Mouse (Mus musculus) layer of hippocampus, adult 9-10 months (tissue): ENCODE data around the gene Gzmg.
A peak's percentile ranks its signal among the peaks of the same experiment; 100 is the strongest.
"Not testable (repeated sequence)": the region's sequence is repeated elsewhere in the genome, so short reads cannot be mapped to it uniquely, and the experiment has no call there.

Source experiments
- DNase-seq: peaks from one replicate; pipeline ENCODE4 v3.0.0; 2022; ENCODE audit warnings: low spot score

Gene Gzmg

GRCm38 (mm10) chr14:56159479-56159878, at the start of gene Gzmg:
Gene Gzmg (minus strand): TSS chr14:56159579.
- not testable (repeated sequence) for DNase-seq

DNA sequence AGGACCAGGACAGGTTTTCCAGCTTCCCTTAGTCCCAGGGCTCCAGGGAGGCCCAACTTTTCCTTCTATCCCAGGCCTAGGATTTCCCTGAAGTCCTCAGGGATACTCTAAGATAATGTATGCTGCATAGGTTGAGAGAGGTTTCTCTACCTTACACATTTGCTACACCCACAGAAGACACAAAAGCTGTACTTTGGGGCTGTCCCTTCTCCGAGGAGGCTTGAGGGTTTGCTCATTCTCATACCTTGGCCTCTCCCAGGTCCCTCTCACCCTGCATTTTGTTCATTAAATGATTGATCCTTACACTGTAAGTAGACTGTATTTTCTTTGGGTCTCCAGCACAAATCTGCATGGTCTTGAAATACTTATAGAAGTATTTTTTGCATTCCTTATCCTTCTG, 46.2 kb upstream of the Gzmg start:
- DNase-seq = no peak

- not testable (repeated sequence) for DNase-seq
Observed at GRCm38 (mm10) chr14:56205021-56205420, 45.6 kb upstream of the Gzmg start.

GRCm38 (mm10) chr14:56203975-56204374, 44.6 kb upstream of the Gzmg start:
- peak; percentile 33 for DNase-seq

GRCm38 (mm10) chr14:56186946-56187345, 27.6 kb upstream of the Gzmg start:
- DNase-seq = no peak

DNA sequence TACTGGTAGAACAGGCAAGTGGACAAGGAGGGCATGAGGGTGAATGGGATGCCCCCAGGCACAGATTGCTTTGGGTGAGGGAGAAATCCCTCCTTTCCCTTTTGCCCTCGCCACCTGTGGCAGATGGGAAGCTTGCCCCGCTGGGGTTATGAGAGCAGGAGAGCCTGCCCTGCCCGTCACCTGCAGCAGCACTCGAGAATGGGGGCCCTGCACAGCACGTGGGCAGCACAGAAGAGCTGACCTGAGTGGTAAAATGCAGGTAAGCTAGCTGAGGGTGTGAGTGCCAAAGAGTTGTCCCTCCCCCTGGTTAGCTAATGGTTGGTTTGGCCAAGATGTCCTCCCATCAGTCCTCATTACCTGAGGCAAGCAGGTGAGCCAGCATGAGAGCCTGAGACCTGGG, 27.1 kb upstream of the Gzmg start:
- no peak for DNase-seq

GRCm38 (mm10) chr14:56177651-56178050, 18.3 kb upstream of the Gzmg start:
- not testable (repeated sequence) for DNase-seq

GRCm38 (mm10) chr14:56174499-56174898, 15.1 kb upstream of the Gzmg start, which contains the start of gene Gzmn:
Gene Gzmn (minus strand): TSS chr14:56174599.
- no peak for DNase-seq

DNA sequence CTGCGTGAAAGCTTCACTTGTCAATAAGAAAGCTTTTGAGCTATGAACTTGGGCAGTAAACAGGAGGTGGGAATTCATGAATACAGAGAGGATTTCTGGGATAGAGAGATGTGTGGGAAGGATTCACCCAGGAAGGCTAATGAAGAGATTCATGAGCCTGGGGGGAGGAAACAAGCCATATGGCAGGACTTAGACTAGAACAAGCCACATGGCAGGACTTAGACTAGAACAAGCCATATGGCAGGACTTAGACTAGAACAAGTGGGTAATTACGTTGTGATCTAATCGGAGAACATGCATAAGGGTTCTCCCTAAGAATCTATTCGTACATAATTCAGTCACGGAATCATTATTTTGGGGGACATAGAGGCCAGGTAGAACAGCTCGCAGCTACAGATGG, 14.0 kb upstream of the Gzmg start:
- peak; percentile 46 for DNase-seq

- DNase-seq = no peak
Observed at GRCm38 (mm10) chr14:56172744-56173143, 13.4 kb upstream of the Gzmg start.

GRCm38 (mm10) chr14:56168009-56168408, 8.6 kb upstream of the Gzmg start:
- DNase-seq = no peak

DNA sequence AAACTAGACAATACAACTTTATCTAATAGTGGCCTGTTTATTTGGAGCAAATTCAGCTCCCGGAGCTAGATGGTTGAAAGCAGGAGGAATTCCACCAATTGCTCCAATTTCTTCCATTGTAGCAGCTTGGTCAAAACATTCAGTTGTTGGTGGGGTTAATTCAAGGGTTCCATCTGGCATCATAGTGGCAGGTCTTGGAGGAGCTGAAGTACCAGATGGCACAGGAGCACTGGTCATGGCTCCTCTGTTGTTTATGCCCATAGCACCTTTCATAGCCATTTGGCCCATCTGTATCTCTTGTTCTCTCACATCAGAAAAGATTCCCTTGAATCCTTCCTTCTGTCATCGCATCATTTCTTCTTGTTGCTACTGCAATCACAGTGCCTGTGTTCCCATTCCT, 2.7 kb upstream of the Gzmg start:
- DNase-seq = no peak

DNA sequence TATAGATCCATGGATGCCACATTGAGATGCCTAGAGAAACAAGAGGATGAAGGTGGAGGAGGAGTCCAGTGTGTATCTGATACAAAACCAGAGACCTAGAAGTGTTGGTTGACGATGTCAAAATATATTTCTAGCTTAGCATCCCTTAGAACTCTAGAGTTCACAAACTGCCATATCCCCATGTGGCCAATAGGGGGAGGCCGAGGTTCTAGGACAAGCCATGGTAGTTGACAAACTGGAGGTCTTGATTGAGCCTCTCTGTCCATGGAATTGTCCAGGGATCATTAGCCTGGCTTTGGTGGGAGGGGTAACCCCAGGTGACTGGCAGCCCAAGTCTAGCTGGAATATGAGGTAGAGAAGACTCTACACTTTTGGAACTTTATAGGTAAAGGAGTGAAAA, 4.0 kb downstream of the Gzmg start:
- no peak for DNase-seq

DNA sequence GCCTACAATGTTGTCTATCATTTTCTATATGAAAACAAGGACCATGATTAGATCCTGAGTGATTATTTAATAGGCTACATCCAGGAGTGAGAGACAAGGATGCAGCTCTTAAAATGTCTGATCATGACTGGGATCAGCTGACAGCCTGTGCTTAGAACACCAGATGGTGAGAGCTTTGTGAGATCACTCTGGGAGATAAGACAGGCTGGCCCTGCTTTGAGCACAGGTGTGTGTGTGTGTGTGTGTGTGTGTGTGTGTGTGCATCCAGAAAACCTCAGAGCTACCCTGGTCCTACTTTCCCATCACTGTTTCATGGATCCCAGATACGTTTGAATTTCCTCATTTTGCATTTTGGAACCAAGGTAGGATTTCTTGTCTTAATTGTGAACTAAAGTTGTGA, 25.7 kb downstream of the Gzmg start:
- DNase-seq = not testable (repeated sequence)

- not testable (repeated sequence) for DNase-seq
Observed at GRCm38 (mm10) chr14:56132508-56132907, 26.9 kb downstream of the Gzmg start, which contains the start of gene Gzmd. Gene Gzmd (minus strand): TSS chr14:56132608.

GRCm38 (mm10) chr14:56128341-56128740, 31.0 kb downstream of the Gzmg start:
- no peak for DNase-seq

- DNase-seq = no peak
Observed at GRCm38 (mm10) chr14:56123516-56123915, 35.9 kb downstream of the Gzmg start.

GRCm38 (mm10) chr14:56120525-56120924, 38.9 kb downstream of the Gzmg start, which contains the start of gene Gzme:
Gene Gzme (minus strand): TSS chr14:56120625.
- DNase-seq = no peak

- DNase-seq = not testable (repeated sequence)
Observed at GRCm38 (mm10) chr14:56115531-56116310, 43.7 kb downstream of the Gzmg start.
